Mouse (Mus musculus) liver, embryonic 12.5 days (tissue): Measurements from ENCODE around the gene Bglap3. TPM values are rescaled to one million over a fixed set of nuclear protein-coding genes. Genes with fewer than 3 reads are reported as not detected.
"Not testable (repeated sequence)": the region's sequence is repeated elsewhere in the genome, so short reads cannot be mapped to it uniquely, and the experiment has no call there.

ENCODE experiments used
- ATAC-seq: fragments of 200-750 bp; cut with Nextera tagmentation; 2 replicates; pipeline ENCODE4 v1.8.0; 2017; ENCODE audit warnings: moderate number of reproducible peaks, mild to moderate bottlenecking, moderate library complexity
- H3K27ac ChIP-seq: fragments of 300-500 bp; sonication (generic); 2 replicates; pipeline ENCODE4 v1.5.1; 2016; ENCODE audit warnings: mild to moderate bottlenecking
- H3K27me3 ChIP-seq: fragments of 300-500 bp; sonication (generic); replicated peaks from 2 replicates; pipeline ENCODE4 v1.6.1; 2016; ENCODE audit warnings: mild to moderate bottlenecking, moderate library complexity
- H3K36me3 ChIP-seq: fragments of 300-500 bp; sonication (generic); 2 replicates; pipeline ENCODE4 v1.6.1; 2016; ENCODE audit warnings: mild to moderate bottlenecking, moderate library complexity
- H3K4me1 ChIP-seq: fragments of 300-500 bp; sonication (generic); 2 replicates; pipeline ENCODE4 v1.6.1; 2016
- H3K4me2 ChIP-seq: fragments of 300-500 bp; sonication (generic); 2 replicates; pipeline ENCODE4 v1.6.1; 2016; ENCODE audit warnings: mild to moderate bottlenecking, moderate library complexity
- H3K4me3 ChIP-seq: fragments of 300-500 bp; sonication (generic); 2 replicates; pipeline ENCODE4 v1.5.1; 2016; ENCODE audit warnings: mild to moderate bottlenecking, moderate library complexity
- H3K9ac ChIP-seq: fragments of 300-500 bp; sonication (generic); 2 replicates; pipeline ENCODE4 v1.6.1; 2016; ENCODE audit warnings: mild to moderate bottlenecking, moderate library complexity
- H3K9me3 ChIP-seq: fragments of 300-500 bp; sonication (generic); replicated peaks from 2 replicates; pipeline ENCODE4 v1.6.1; 2016; ENCODE audit warnings: mild to moderate bottlenecking, moderate library complexity
- WGBS: fragments of 180-500 bp; shearing (Covaris S2); methylation state at CpG from one replicate; pipeline ENCODE4 v1.1.7; 2016; ENCODE audit not compliant: insufficient replicate concordance; 5-methylcytosine and 5-hydroxymethylcytosine counted together
- polyA plus RNA-seq: library from polyadenylated mRNA; unstranded; fragments of >200 nt; fragmentation: Nextera tagmentation; extraction: Ambion mirVana; gene quantifications from 2 replicates; pipeline ENCODE4 v1.2.1, GENCODE M21; 2016

Bglap3 gene
- 0.11 and 0.13 TPM in 2 replicates for polyA plus RNA-seq

DNA sequence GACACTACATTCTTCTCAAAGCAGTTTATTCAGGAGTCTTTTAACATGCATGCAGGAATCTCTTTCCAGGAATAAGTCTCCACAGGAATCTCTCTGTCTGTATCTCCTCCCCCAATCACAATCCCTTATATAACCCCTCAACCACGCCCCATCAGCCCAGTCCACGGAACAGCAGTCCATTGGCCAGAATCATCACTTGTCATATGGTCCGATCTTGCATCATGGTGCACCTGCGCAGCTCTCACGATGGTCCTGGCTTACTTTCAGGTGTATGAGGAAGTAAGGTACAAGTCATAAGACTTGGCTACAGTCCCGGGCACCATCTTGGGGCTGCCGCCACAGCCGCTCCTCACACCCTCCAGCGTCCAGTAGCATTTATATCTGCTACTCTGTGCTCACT lies at the start of gene Bglap3:
TSS of gene Bglap3 (minus strand) at position 101 of the 400 bp plus-strand sequence.
- not testable (repeated sequence) for ATAC-seq, H3K9me3 ChIP-seq, H3K9ac ChIP-seq, H3K27me3 ChIP-seq, H3K4me2 ChIP-seq, H3K4me1 ChIP-seq, H3K4me3 ChIP-seq, H3K36me3 ChIP-seq, H3K27ac ChIP-seq
- WGBS = 76% methylated on average over 9 of the region's 9 CpGs

- no peaks in the 10 kb centered on the region for H3K27me3 ChIP-seq
- ATAC-seq = no peak
- H3K9ac ChIP-seq = no peak overlapping the region; the same call in none of the 2 replicates
- peaks cover 63% of the 10 kb centered on the region for H3K4me1 ChIP-seq
- no peak overlapping the region for H3K4me3 ChIP-seq
- H3K36me3 ChIP-seq = peaks cover 44% of the 10 kb centered on the region
- H3K4me2 ChIP-seq = peak overlapping the region; percentile 37
- peak overlapping the region; percentile 66 for H3K27ac ChIP-seq
- H3K9me3 ChIP-seq = no peaks in the 10 kb centered on the region
- WGBS = 32% methylated on average over 9 of the region's 9 CpGs
Measured at GRCm38 (mm10) chr3:88422020-88422720, 49.6 kb upstream of the Bglap3 start.

GRCm38 (mm10) chr3:88420771-88421170 lies 48.2 kb upstream of the Bglap3 start:
- Histone ChIP-seq H3K9ac (no peak overlapping the region), H3K27ac (no peak overlapping the region), H3K9me3 (no peaks in the 10 kb centered on the region), H3K4me3 (no peak overlapping the region), H3K27me3 (no peaks in the 10 kb centered on the region), H3K4me2 (no peak overlapping the region), H3K36me3 (peaks cover 58% of the 10 kb centered on the region), H3K4me1 (peaks cover 71% of the 10 kb centered on the region)
- no peak for ATAC-seq
- 86% methylated on average over 19 of the region's 19 CpGs for WGBS

DNA sequence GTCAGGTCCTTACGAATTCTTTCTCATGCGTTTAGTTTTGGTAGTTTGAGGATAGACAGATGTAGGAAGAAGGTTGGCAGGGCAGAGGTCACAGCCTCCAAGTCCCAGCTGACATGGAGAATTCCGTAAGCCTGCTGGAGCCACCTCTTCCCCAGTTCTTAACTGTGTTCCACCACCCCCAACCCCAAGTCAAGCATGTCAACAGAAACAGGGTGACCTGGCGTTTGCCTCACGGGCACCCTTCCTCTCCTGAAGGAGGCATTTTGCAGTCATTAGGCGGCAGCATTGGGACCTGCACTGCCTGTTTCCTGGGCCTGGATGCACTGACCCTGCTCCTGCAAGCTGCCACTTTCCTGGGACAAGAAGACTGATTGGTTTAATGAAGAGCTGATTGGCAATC lies 45.5 kb upstream of the Bglap3 start:
- no peak for ATAC-seq
- Histone ChIP-seq H3K9ac (no peak overlapping the region), H3K9me3 (no peaks in the 10 kb centered on the region), H3K4me1 (peaks cover 70% of the 10 kb centered on the region), H3K36me3 (peaks cover 85% of the 10 kb centered on the region), H3K27me3 (no peaks in the 10 kb centered on the region), H3K4me3 (no peak overlapping the region), H3K27ac (no peak overlapping the region), H3K4me2 (no peak overlapping the region)
- 78% methylated on average over 6 of the region's 6 CpGs for WGBS

GRCm38 (mm10) chr3:88415668-88416067 lies 43.1 kb upstream of the Bglap3 start:
- peak overlapping the region; percentile 32; the same call in 1 of the 2 replicates for H3K27ac ChIP-seq
- H3K36me3 ChIP-seq = peaks cover 97% of the 10 kb centered on the region
- no peak overlapping the region; the same call in 1 of the 2 replicates for H3K4me2 ChIP-seq
- no peaks in the 10 kb centered on the region for H3K27me3 ChIP-seq
- H3K9me3 ChIP-seq = no peaks in the 10 kb centered on the region
- 67% methylated on average over 4 of the region's 4 CpGs for WGBS
- no peak overlapping the region for H3K4me3 ChIP-seq
- peak overlapping the region; percentile 22 for H3K9ac ChIP-seq
- peaks cover 74% of the 10 kb centered on the region for H3K4me1 ChIP-seq
- ATAC-seq = peak; percentile 18; the same call in 1 of the 2 replicates

DNA sequence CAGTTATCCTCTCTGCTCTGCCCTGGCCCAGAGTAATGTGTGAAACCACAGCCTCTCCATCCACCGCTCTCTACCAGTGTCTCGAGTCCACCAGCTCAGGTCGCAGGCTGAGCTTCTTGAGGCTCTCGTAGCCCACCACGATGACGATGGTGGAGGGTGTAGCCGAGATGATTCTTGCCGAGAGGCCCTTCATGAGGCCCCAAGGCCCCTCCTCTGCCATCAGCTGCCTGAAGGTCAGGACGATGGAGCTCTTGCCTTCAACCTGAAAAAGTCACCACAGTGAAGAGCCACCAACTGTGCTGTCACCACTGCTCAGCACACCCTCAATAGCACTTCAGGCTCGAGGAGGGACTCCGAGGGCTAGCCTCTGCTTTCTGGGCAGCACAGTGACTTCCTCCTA lies 40.1 kb upstream of the Bglap3 start:
- WGBS = 76% methylated on average over 11 of the region's 11 CpGs

DNA sequence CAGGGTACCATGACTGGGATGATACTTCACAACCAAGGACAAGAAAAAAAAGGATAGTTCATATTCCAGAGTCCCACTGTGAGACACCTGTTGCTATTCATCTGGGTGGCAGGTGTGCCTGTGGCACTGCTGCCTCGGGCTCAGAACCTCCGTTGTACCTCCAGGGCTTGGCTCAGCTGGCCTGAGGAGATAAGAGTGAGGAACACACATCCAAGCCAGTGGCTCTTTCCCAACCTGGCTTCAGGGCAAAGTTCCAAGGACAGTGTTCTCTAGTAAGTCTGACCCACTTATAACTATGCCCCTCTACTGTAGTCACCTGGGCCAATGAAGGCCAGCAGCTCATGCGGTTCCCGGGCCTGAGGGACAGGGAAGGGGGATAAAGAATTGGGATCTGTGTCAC lies 39.1 kb upstream of the Bglap3 start:
- ATAC-seq = peak; percentile 59
- H3K27ac ChIP-seq = peak overlapping the region; percentile 93
- H3K9me3 ChIP-seq = no peaks in the 10 kb centered on the region
- peaks cover 71% of the 10 kb centered on the region for H3K36me3 ChIP-seq
- H3K4me2 ChIP-seq = peak overlapping the region; percentile 91
- no peaks in the 10 kb centered on the region for H3K27me3 ChIP-seq
- 0 out of 2 replicates have a peak overlapping the region, but pooled peaks have one; percentile 5 for H3K4me3 ChIP-seq
- 56% methylated on average over 4 of the region's 4 CpGs for WGBS
- peaks cover 82% of the 10 kb centered on the region for H3K4me1 ChIP-seq
- peak overlapping the region; percentile 91 for H3K9ac ChIP-seq

More for the DNA sequence above, 40.1 kb upstream of the Bglap3 start:
- Histone ChIP-seq H3K36me3 (peaks cover 79% of the 10 kb centered on the region), H3K27ac (peak overlapping the region; percentile 93), H3K27me3 (no peaks in the 10 kb centered on the region), H3K9ac (no peak overlapping the region), H3K4me3 (no peak overlapping the region), H3K4me1 (peaks cover 82% of the 10 kb centered on the region), H3K9me3 (no peaks in the 10 kb centered on the region), H3K4me2 (no peak overlapping the region)
- no peak for ATAC-seq

DNA sequence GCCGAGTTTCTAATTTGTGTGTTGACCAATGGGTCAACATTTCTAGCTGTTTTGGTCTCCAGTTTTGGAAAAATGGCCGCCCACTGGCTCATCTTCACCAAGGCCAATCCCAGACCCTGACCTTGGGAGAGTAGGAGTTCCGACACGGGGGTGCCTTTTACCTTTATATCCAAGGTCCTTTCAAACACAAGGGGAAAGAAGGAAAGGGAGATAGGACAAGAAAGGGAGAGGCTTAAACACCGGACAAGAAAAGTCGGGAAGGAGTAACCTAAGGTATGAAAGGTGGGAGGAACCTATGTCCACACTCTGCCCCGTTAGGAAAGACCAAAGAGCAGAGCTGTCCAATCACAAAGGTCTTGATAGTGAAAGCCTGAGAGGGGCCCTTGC lies 38.1 kb upstream of the Bglap3 start:
- Histone ChIP-seq H3K27me3 (no peaks in the 10 kb centered on the region), H3K27ac (peak overlapping the region; percentile 93), H3K36me3 (peaks cover 69% of the 10 kb centered on the region), H3K4me2 (peak overlapping the region; percentile 91), H3K9ac (peak overlapping the region; percentile 91), H3K4me3 (peak overlapping the region; percentile 75), H3K9me3 (no peaks in the 10 kb centered on the region), H3K4me1 (peaks cover 77% of the 10 kb centered on the region)
- no peak for ATAC-seq
- 24% methylated on average over 7 of the region's 7 CpGs for WGBS

GRCm38 (mm10) chr3:88409741-88410644 lies 37.5 kb upstream of the Bglap3 start, which contains the start of gene Pmf1:
Gene Pmf1, minus strand, starts transcription at chr3:88410331.
- Histone ChIP-seq H3K4me2 (peak within 1 kb of the TSS; percentile 91), H3K36me3 (peaks cover 67% of the 10 kb centered on the region), H3K9me3 (no peaks in the 10 kb centered on the region), H3K27ac (peak within 1 kb of the TSS; percentile 93), H3K27me3 (no peaks in the 10 kb centered on the region), H3K4me1 (peaks cover 71% of the 10 kb centered on the region), H3K9ac (peak within 1 kb of the TSS; percentile 91), H3K4me3 (peak within 1 kb of the TSS; percentile 75)
- under 1% methylated on average over 54 of the region's 54 CpGs for WGBS
- ATAC-seq = peak; percentile 90

GRCm38 (mm10) chr3:88408953-88409352 lies 36.4 kb upstream of the Bglap3 start:
- Histone ChIP-seq H3K4me2 (peak overlapping the region; percentile 91), H3K36me3 (peaks cover 67% of the 10 kb centered on the region), H3K27ac (peak overlapping the region; percentile 93), H3K4me1 (peaks cover 67% of the 10 kb centered on the region), H3K9ac (peak overlapping the region; percentile 91), H3K9me3 (no peaks in the 10 kb centered on the region), H3K27me3 (no peaks in the 10 kb centered on the region), H3K4me3 (peak overlapping the region; percentile 75)
- 48% methylated on average over 5 of the region's 5 CpGs for WGBS
- no peak for ATAC-seq

GRCm38 (mm10) chr3:88407529-88407928 lies 35.0 kb upstream of the Bglap3 start:
- ATAC-seq = no peak
- WGBS = 56% methylated on average over 7 of the region's 7 CpGs
- Histone ChIP-seq H3K4me3 (no peak overlapping the region), H3K4me1 (peaks cover 54% of the 10 kb centered on the region), H3K36me3 (peaks cover 67% of the 10 kb centered on the region), H3K27ac (peak overlapping the region; percentile 46; the same call in 1 of the 2 replicates), H3K4me2 (peak overlapping the region; percentile 8; the same call in 1 of the 2 replicates), H3K27me3 (no peaks in the 10 kb centered on the region), H3K9ac (0 out of 2 replicates have a peak overlapping the region, but pooled peaks have one; percentile 18), H3K9me3 (no peaks in the 10 kb centered on the region)
